Mouse (Mus musculus) myocyte (in vitro differentiated cells): ENCODE results near the gene Vangl1.

ENCODE experiments used
- POLR2A ChIP-seq: IDR thresholded peaks from one replicate; pipeline ENCODE4 v1.6.1; 2011; ENCODE audit warnings: low read depth, mild to moderate bottlenecking, control low read depth, moderate library complexity; ENCODE audit not compliant: insufficient read length
- TCF12 ChIP-seq: IDR thresholded peaks from one replicate; pipeline ENCODE4 v1.6.1; 2011; ENCODE audit warnings: mild to moderate bottlenecking, control low read depth; ENCODE audit not compliant: poor library complexity, insufficient read depth, severe bottlenecking

- TF ChIP-seq TCF12 (no peak), POLR2A (no peak)
These were observed 28.4 kb downstream of the Vangl1 start for GRCm38 (mm10) chr3:102176116-102176515.
